Mouse (Mus musculus) kidney, postnatal 0 days (tissue): Measurements from ENCODE around the gene Prss48. TPM values are rescaled to one million over a fixed set of nuclear protein-coding genes. Genes with fewer than 3 reads are reported as not detected.

Source experiments
- ATAC-seq: fragments of 200-750 bp; cut with Nextera tagmentation; replicated peaks from 2 replicates; pipeline ENCODE4 v1.8.0; 2017; ENCODE audit warnings: low read depth, moderate number of reproducible peaks, moderate TSS enrichment, moderate library complexity; ENCODE audit not compliant: low FRiP score
- DNase-seq: peaks from one replicate; pipeline ENCODE4 v3.0.0-alpha.2; 2016; ENCODE audit warnings: low spot score
- H3K27ac ChIP-seq: fragments of 300-500 bp; sonication (generic); 2 replicates; pipeline ENCODE4 v1.5.1; 2014; ENCODE audit warnings: mild to moderate bottlenecking
- H3K27me3 ChIP-seq: fragments of 300-500 bp; sonication (generic); 2 replicates; pipeline ENCODE4 v1.6.1; 2014; ENCODE audit warnings: low read length, mixed read lengths; ENCODE audit not compliant: insufficient read depth
- H3K36me3 ChIP-seq: fragments of 300-500 bp; sonication (generic); 2 replicates; pipeline ENCODE4 v1.6.1; 2014; ENCODE audit warnings: low read length, mixed read lengths; ENCODE audit not compliant: insufficient read depth
- H3K4me1 ChIP-seq: fragments of 300-500 bp; sonication (generic); replicated peaks from 2 replicates; pipeline ENCODE4 v1.6.1; 2014; ENCODE audit warnings: antibody characterized with exemption, low read length, mixed read lengths; ENCODE audit not compliant: insufficient read depth
- H3K4me2 ChIP-seq: fragments of 300-500 bp; sonication (generic); 2 replicates; pipeline ENCODE4 v1.6.1; 2014; ENCODE audit warnings: mild to moderate bottlenecking, low read length, moderate library complexity, mixed read lengths
- H3K4me3 ChIP-seq: fragments of 300-500 bp; sonication (generic); replicated peaks from 2 replicates; pipeline ENCODE4 v1.5.1; 2014; ENCODE audit warnings: low read depth, low read length
- H3K9ac ChIP-seq: fragments of 300-500 bp; sonication (generic); 2 replicates; pipeline ENCODE4 v1.6.1; 2014; ENCODE audit warnings: low read depth, low read length
- H3K9me3 ChIP-seq: fragments of 300-500 bp; sonication (generic); replicated peaks from 2 replicates; pipeline ENCODE4 v1.6.1; 2016; ENCODE audit warnings: low read length, inconsistent platforms, mixed read lengths
- CTCF ChIP-seq: IDR thresholded peaks from 2 replicates; pipeline ENCODE4 v1.5.1; 2016; ENCODE audit warnings: antibody characterized with exemption, low read depth, mild to moderate bottlenecking, moderate library complexity
- WGBS: fragments of 180-500 bp; shearing (Covaris S2); extraction: QIAGEN DNeasy Blood & Tissue Kit; methylation state at CpG from one replicate; pipeline ENCODE4 v1.1.7; 2014; 5-methylcytosine and 5-hydroxymethylcytosine counted together
- polyA plus RNA-seq: library from polyadenylated mRNA; unstranded; fragments of >200 nt; fragmentation: Nextera tagmentation; extraction: Ambion mirVana; gene quantifications from 2 replicates; pipeline ENCODE4 v1.2.1, GENCODE M21; 2015

Gene Prss48
- polyA plus RNA-seq, 1 experiment from 2014 or later = not detected

- no peaks in the 10 kb centered on the region for H3K27me3 ChIP-seq
- H3K4me3 ChIP-seq = no peak overlapping the region
- no peak for TF ChIP-seq CTCF
- H3K27ac ChIP-seq = peak overlapping the region; percentile 70; the same call in 1 of the 2 replicates
- no peaks in the 10 kb centered on the region for H3K36me3 ChIP-seq
- ATAC-seq (peak; percentile 26; the same call in 1 of the 2 replicates), DNase-seq (peak; percentile 37)
- H3K4me1 ChIP-seq = 0 out of 2 replicates have a peak, but pooled peaks cover 4% of the 10 kb centered on the region
- peak overlapping the region; percentile 90 for H3K4me2 ChIP-seq
- H3K9me3 ChIP-seq = no peaks in the 10 kb centered on the region
- WGBS = 63% methylated on average over 10 of the region's 10 CpGs
- no peak overlapping the region for H3K9ac ChIP-seq
These were observed 28.7 kb downstream of the Prss48 start for GRCm38 (mm10) chr3:85973376-85974140.

GRCm38 (mm10) chr3:85971599-85971975 lies 30.7 kb downstream of the Prss48 start:
- ATAC-seq = peak; percentile 76

GRCm38 (mm10) chr3:85970742-85971598 lies 31.3 kb downstream of the Prss48 start, which contains the start of gene Sh3d19:
TSS of gene Sh3d19 (plus strand) at chr3:85971109.
- peak; percentile 84 for ATAC-seq

More at GRCm38 (mm10) chr3:85971599-85971975, 30.7 kb downstream of the Prss48 start:
- peak overlapping the region; percentile 95 for H3K9ac ChIP-seq
- peak overlapping the region; percentile 93 for H3K4me3 ChIP-seq
- no peaks in the 10 kb centered on the region for H3K9me3 ChIP-seq
- H3K4me1 ChIP-seq = no peaks in the 10 kb centered on the region
- H3K4me2 ChIP-seq = peak overlapping the region; percentile 90
- H3K27ac ChIP-seq = peak overlapping the region; percentile 95
- H3K36me3 ChIP-seq = no peaks in the 10 kb centered on the region
- DNase-seq = peak; percentile 65
- no peak for TF ChIP-seq CTCF
- H3K27me3 ChIP-seq = no peaks in the 10 kb centered on the region
- WGBS = 2% methylated on average over 13 of the region's 13 CpGs

GRCm38 (mm10) chr3:85969040-85969439 lies 33.3 kb downstream of the Prss48 start:
- no peak overlapping the region for H3K4me2 ChIP-seq
- DNase-seq (no peak), ATAC-seq (no peak)
- no peak overlapping the region for H3K9ac ChIP-seq
- no peaks in the 10 kb centered on the region for H3K9me3 ChIP-seq
- no peaks in the 10 kb centered on the region for H3K36me3 ChIP-seq
- H3K4me1 ChIP-seq = no peaks in the 10 kb centered on the region
- H3K27ac ChIP-seq = no peak overlapping the region
- H3K27me3 ChIP-seq = no peaks in the 10 kb centered on the region
- TF ChIP-seq CTCF = no peak
- 84% methylated on average over 8 of the region's 8 CpGs for WGBS
- H3K4me3 ChIP-seq = no peak overlapping the region

More at GRCm38 (mm10) chr3:85970742-85971598, 31.3 kb downstream of the Prss48 start, which contains the start of gene Sh3d19:
- peak within 1 kb of the TSS; percentile 95 for H3K9ac ChIP-seq
- H3K27me3 ChIP-seq = no peaks in the 10 kb centered on the region
- peak within 1 kb of the TSS; percentile 93 for H3K4me3 ChIP-seq
- peak; percentile 92 for DNase-seq
- TF ChIP-seq CTCF = no peak
- H3K27ac ChIP-seq = peak within 1 kb of the TSS; percentile 95
- H3K36me3 ChIP-seq = no peaks in the 10 kb centered on the region
- H3K9me3 ChIP-seq = no peaks in the 10 kb centered on the region
- H3K4me1 ChIP-seq = no peaks in the 10 kb centered on the region
- whole genome bisulfite sequencing = under 1% methylated on average over 34 of the region's 73 CpGs
- H3K4me2 ChIP-seq = peak within 1 kb of the TSS; percentile 90

- no peak overlapping the region for H3K4me3 ChIP-seq
These were observed 36.8 kb downstream of the Prss48 start for GRCm38 (mm10) chr3:85965479-85965878.

GRCm38 (mm10) chr3:85961134-85961533 lies 41.2 kb downstream of the Prss48 start:
- H3K4me2 ChIP-seq = no peak overlapping the region
- TF ChIP-seq CTCF = no peak
- no peak; the same call in 1 of the 2 replicates for ATAC-seq

More at GRCm38 (mm10) chr3:85965479-85965878, 36.8 kb downstream of the Prss48 start:
- no peak for ATAC-seq
- H3K36me3 ChIP-seq = no peaks in the 10 kb centered on the region
- no peak overlapping the region for H3K4me2 ChIP-seq
- H3K27me3 ChIP-seq = no peaks in the 10 kb centered on the region
- no peak overlapping the region for H3K9ac ChIP-seq
- no peaks in the 10 kb centered on the region for H3K4me1 ChIP-seq
- WGBS = 77% methylated on average over 4 of the region's 4 CpGs
- H3K27ac ChIP-seq = no peak overlapping the region
- H3K9me3 ChIP-seq = no peaks in the 10 kb centered on the region
- no peak for DNase-seq
- no peak for TF ChIP-seq CTCF

More at GRCm38 (mm10) chr3:85961134-85961533, 41.2 kb downstream of the Prss48 start:
- Histone ChIP-seq H3K9ac (no peak overlapping the region), H3K4me1 (no peaks in the 10 kb centered on the region), H3K36me3 (no peaks in the 10 kb centered on the region), H3K27ac (no peak overlapping the region), H3K9me3 (no peaks in the 10 kb centered on the region), H3K27me3 (no peaks in the 10 kb centered on the region), H3K4me3 (no peak overlapping the region)
- DNase-seq = peak; percentile 79
- WGBS = 12% methylated on average over 5 of the region's 5 CpGs
